Mouse (Mus musculus) hindbrain, embryonic 16.5 days (tissue): ENCODE measurements at regions not wholly inside any gene's neighbourhood (a gene's known extent, or its start where the extent isn't known, plus 50 kb on each side); places are given as distances from the start of the nearest gene placed in this dataset.

Source experiments
- ATAC-seq: fragments of 200-750 bp; cut with Nextera tagmentation; 2 replicates; pipeline ENCODE4 v1.8.0; 2017; ENCODE audit warnings: moderate TSS enrichment, moderate library complexity
- H3K27ac ChIP-seq: fragments of 300-500 bp; sonication (generic); 2 replicates; pipeline ENCODE4 v1.5.1; 2014; ENCODE audit warnings: low read depth, mild to moderate bottlenecking, control low read depth, low read length, moderate library complexity
- H3K27me3 ChIP-seq: fragments of 300-500 bp; sonication (generic); replicated peaks from 2 replicates; pipeline ENCODE4 v1.6.1; 2014; ENCODE audit warnings: low read length; ENCODE audit not compliant: control insufficient read depth, insufficient read depth
- H3K36me3 ChIP-seq: fragments of 300-500 bp; sonication (generic); 2 replicates; pipeline ENCODE4 v1.6.1; 2014; ENCODE audit warnings: mild to moderate bottlenecking, low read length, moderate library complexity, mixed read lengths; ENCODE audit not compliant: control insufficient read depth, insufficient read depth
- H3K4me1 ChIP-seq: fragments of 300-500 bp; sonication (generic); 2 replicates; pipeline ENCODE4 v1.6.1; 2014; ENCODE audit warnings: low read depth, low read length; ENCODE audit not compliant: control insufficient read depth, insufficient read depth
- H3K4me2 ChIP-seq: fragments of 300-500 bp; sonication (generic); 2 replicates; pipeline ENCODE4 v1.6.1; 2014; ENCODE audit warnings: mild to moderate bottlenecking, low read length, control low read depth, moderate library complexity
- H3K4me3 ChIP-seq: fragments of 300-500 bp; sonication (generic); 2 replicates; pipeline ENCODE4 v1.5.1; 2014; ENCODE audit warnings: mild to moderate bottlenecking, low read length, control low read depth, moderate library complexity
- H3K9ac ChIP-seq: fragments of 300-500 bp; sonication (generic); 2 replicates; pipeline ENCODE4 v1.6.1; 2014; ENCODE audit warnings: low read depth, mild to moderate bottlenecking, control low read depth, low read length, moderate library complexity
- H3K9me3 ChIP-seq: fragments of 300-500 bp; sonication (generic); 2 replicates; pipeline ENCODE4 v1.6.1; 2014; ENCODE audit warnings: mild to moderate bottlenecking, low read length, moderate library complexity; ENCODE audit not compliant: control insufficient read depth
- WGBS: fragments of 180-500 bp; shearing (Covaris S2); extraction: QIAGEN DNeasy Blood & Tissue Kit; methylation state at CpG from one replicate; pipeline ENCODE4 v1.1.7; 2014; 5-methylcytosine and 5-hydroxymethylcytosine counted together

DNA sequence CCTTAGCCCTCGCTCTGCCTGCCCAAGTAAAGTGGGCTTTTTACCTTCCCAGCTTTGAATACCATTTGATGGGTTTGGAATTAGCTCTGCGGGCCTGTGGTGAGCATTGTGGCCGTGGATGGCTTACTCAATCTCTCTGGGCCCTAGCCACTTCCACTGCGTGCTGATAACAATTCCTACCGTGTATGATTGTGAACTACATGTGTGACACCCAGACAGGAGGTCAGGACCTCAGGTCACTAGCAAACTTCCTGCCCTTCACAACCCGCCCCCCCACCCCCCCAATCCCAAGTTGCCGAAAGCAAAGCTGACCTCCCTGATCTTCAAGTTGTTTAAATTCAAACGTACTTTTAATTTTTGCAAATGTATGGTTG lies 231.9 kb downstream of the 4933412E24Rik start:
- H3K36me3 ChIP-seq = no peaks in the 10 kb centered on the region; the same call in 1 of the 2 replicates
- H3K9me3 ChIP-seq = no peaks in the 10 kb centered on the region
- H3K4me2 ChIP-seq = no peak overlapping the region
- peaks cover 14% of the 10 kb centered on the region for H3K4me1 ChIP-seq
- H3K4me3 ChIP-seq = no peak overlapping the region
- H3K9ac ChIP-seq = no peak overlapping the region
- WGBS = 49% methylated on average over 8 of the region's 8 CpGs
- H3K27ac ChIP-seq = no peak overlapping the region
- ATAC-seq = no peak
- H3K27me3 ChIP-seq = no peaks in the 10 kb centered on the region

DNA sequence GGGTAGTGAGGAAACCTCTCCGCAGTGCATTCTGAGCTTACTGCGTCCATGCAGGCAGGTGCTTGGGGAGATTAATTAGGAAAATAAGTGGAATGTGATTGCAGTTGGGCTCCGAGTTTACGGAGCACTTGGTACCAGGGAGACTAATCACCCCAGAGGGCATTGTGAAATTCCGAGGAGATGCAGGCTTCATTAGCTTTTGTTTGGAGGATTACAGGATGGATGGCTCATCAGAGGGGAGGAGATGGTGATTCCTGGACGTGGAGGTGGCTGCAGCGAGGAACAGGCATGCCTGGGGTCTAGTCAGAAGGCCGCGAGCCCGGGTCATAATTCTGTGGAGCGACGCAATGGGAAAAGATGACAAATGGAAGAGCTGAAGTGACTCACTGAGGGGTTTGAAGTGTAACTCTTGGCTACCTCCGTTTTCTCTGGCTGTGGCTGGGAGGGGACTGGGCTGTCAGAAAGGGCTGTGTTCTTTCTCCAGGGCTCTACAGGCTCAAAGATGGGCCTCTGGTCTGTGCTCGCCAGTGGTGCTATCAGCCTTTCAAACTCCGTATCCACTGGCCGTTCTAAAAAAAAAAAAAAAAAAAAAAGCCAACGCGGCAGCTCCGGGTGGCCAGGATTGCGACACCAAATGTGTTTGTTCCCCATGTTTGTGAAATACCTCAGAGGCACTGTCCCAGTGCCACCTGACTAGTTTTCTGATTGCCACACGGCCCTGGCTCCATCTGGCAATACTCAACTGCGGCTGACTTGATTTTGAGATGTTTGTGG lies 232.4 kb downstream of the 4933412E24Rik start:
- H3K27ac ChIP-seq = no peak overlapping the region
- peak; percentile 80 for ATAC-seq
- H3K4me3 ChIP-seq = no peak overlapping the region
- WGBS = 12% methylated on average over 22 of the region's 22 CpGs
- no peaks in the 10 kb centered on the region for H3K9me3 ChIP-seq
- H3K4me1 ChIP-seq = peaks cover 14% of the 10 kb centered on the region
- H3K9ac ChIP-seq = peak overlapping the region; percentile 1; the same call in 1 of the 2 replicates
- H3K27me3 ChIP-seq = no peaks in the 10 kb centered on the region
- no peaks in the 10 kb centered on the region; the same call in 1 of the 2 replicates for H3K36me3 ChIP-seq
- peak overlapping the region; percentile 32 for H3K4me2 ChIP-seq

DNA sequence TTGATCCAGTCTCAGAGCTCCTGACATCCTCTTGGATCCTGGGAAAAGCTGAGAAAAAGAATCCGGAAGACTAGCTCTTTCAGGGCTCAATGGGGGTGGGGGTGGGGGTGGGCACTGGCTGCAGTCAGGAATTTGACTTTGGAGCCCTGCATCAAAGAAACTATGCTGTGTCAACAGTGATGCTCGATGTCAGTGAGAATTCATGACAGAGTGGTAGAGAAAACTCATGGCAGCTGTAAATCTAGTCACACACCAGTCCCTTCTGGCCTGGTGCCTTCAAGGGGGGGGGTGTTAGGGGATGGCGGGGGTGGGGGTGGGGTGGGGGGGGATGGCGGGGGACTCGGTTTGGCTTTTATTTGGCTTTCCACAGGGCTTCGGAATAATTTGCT lies 233.0 kb downstream of the 4933412E24Rik start:
- H3K27ac ChIP-seq = no peak overlapping the region
- H3K36me3 ChIP-seq = no peaks in the 10 kb centered on the region; the same call in 1 of the 2 replicates
- no peaks in the 10 kb centered on the region for H3K9me3 ChIP-seq
- peak overlapping the region; percentile 32 for H3K4me2 ChIP-seq
- no peaks in the 10 kb centered on the region for H3K27me3 ChIP-seq
- no peak overlapping the region for H3K9ac ChIP-seq
- ATAC-seq = peak; percentile 30; the same call in 1 of the 2 replicates
- H3K4me3 ChIP-seq = no peak overlapping the region
- H3K4me1 ChIP-seq = peaks cover 14% of the 10 kb centered on the region
- 2% methylated on average over 6 of the region's 6 CpGs for WGBS

DNA sequence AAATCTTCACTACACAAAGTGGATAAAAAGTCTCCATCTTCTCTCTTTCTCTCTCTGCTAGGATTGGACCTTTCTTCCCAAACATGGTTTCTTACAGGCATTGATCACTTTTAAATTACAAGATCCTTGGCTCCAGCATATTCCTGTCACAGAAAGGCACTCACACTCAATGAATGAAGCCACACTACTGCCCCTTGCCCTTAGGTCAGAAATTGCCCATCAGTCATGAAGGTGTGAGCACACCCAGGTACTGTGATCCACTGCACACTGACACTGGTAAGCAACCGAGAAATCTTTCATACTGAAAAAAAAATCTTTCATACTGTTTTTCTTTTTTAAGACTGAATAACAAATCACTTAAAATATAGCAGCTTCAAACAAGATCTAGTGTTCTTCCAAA lies 235.9 kb downstream of the 4933412E24Rik start:
- no peak overlapping the region for H3K9ac ChIP-seq
- H3K4me1 ChIP-seq = peaks cover 14% of the 10 kb centered on the region
- no peaks in the 10 kb centered on the region for H3K9me3 ChIP-seq
- no peak overlapping the region for H3K4me3 ChIP-seq
- WGBS = 74% methylated on average over 1 of the region's 1 CpGs
- ATAC-seq = no peak
- H3K27me3 ChIP-seq = no peaks in the 10 kb centered on the region
- no peak overlapping the region for H3K4me2 ChIP-seq
- H3K36me3 ChIP-seq = no peaks in the 10 kb centered on the region
- no peak overlapping the region for H3K27ac ChIP-seq

DNA sequence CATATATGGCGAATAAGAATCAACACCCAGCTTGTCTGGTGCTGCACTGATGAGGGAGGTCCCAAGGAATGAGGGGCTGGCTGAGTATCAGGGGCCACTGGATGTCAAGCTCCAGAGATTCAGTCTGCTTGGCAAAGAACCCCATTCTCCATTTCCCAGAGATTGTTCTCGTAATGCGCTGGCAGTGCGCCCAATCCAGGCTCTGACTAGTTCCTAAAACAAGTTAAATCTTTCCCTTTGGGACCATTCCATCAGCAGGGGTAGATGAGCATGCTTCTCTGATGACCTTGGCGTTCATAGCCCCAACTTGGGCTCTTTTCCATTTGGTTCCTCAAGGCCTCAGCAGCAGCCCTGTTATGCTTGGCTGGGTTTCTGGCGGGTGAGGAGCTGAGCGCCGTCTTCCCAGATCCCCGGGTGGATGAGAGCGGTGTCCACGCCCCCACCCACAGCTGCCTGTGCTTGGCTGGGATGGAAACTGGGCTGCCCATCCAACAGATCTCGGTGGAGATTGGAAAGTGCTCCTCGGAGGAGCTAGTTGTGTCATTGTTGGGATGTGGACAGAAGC lies 239.0 kb downstream of the 4933412E24Rik start:
- H3K4me2 ChIP-seq = no peak overlapping the region
- no peak overlapping the region for H3K27ac ChIP-seq
- H3K4me3 ChIP-seq = no peak overlapping the region
- H3K4me1 ChIP-seq = no peaks in the 10 kb centered on the region
- H3K9ac ChIP-seq = no peak overlapping the region
- no peaks in the 10 kb centered on the region for H3K9me3 ChIP-seq
- H3K36me3 ChIP-seq = no peaks in the 10 kb centered on the region
- peak; percentile 54 for ATAC-seq
- H3K27me3 ChIP-seq = no peaks in the 10 kb centered on the region
- WGBS = 67% methylated on average over 13 of the region's 13 CpGs

DNA sequence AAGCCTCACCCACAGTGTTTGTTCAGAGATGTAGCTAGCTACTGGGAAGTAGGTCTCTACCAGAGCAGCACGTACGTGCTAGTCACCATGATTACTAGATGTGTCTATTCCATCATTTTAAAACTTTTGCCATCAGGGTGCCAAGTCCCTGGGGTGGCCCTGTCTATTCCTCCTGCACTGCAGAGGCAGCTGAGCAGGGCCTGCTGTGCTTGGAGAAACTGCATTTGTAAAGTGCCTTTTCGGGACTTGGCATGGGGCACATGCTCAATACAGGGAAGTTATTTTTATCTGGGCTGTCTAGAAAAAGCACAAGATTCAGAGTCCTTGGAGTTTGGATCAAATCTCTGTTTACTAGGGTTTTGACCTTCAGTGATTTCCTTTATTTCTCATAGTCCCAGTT lies 240.6 kb downstream of the 4933412E24Rik start:
- ATAC-seq = no peak
- no peak overlapping the region for H3K4me2 ChIP-seq
- no peak overlapping the region for H3K4me3 ChIP-seq
- no peaks in the 10 kb centered on the region for H3K27me3 ChIP-seq
- no peak overlapping the region for H3K27ac ChIP-seq
- no peak overlapping the region for H3K9ac ChIP-seq
- H3K4me1 ChIP-seq = no peaks in the 10 kb centered on the region
- H3K9me3 ChIP-seq = no peaks in the 10 kb centered on the region
- 89% methylated on average over 3 of the region's 3 CpGs for WGBS
- no peaks in the 10 kb centered on the region for H3K36me3 ChIP-seq

DNA sequence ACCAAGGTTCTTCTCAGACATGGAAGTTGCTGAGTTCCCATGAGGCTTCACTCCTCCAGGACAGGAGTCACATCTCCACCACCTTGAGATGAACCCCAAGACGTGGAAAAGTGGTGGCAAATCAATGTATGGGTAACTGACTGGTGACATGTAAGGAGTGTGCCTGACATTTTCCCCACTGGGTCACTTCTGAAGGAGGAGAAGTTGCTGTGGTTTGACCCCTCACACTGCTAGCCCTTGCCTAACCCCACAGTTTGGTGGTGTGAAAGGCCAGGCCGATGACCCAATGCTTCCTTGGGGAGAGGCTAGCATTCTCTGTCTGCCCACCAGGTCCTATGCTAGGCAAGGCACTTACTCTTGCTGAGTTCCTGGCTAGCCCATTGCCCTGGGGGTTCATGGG lies 242.4 kb downstream of the 4933412E24Rik start:
- Histone ChIP-seq H3K9me3 (no peaks in the 10 kb centered on the region), H3K27me3 (no peaks in the 10 kb centered on the region), H3K27ac (no peak overlapping the region), H3K4me1 (no peaks in the 10 kb centered on the region), H3K36me3 (no peaks in the 10 kb centered on the region), H3K9ac (no peak overlapping the region), H3K4me2 (no peak overlapping the region), H3K4me3 (no peak overlapping the region)
- WGBS = 77% methylated on average over 2 of the region's 2 CpGs
- no peak for ATAC-seq

DNA sequence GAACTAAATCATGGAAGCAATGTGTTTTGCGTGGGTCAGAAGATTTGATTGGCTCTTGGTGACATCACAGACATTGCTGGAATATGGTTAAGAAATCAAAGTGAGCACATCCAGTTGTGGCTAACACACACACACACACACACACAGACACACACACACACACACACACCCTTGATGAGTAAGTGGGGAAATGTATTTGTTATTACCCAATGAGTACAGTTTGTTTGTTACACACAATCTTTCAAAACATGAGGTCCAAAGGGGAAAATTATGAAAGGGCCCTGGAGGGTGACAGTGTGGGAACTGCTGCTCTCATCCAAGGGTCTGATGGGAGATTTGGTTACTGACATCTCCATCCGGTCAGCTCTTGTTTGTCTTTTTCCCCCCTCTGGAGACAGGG lies 243.8 kb downstream of the 4933412E24Rik start:
- Histone ChIP-seq H3K27me3 (no peaks in the 10 kb centered on the region), H3K4me2 (no peak overlapping the region), H3K4me1 (no peaks in the 10 kb centered on the region), H3K9ac (no peak overlapping the region), H3K9me3 (no peaks in the 10 kb centered on the region), H3K36me3 (no peaks in the 10 kb centered on the region), H3K27ac (no peak overlapping the region), H3K4me3 (no peak overlapping the region)
- 76% methylated on average over 2 of the region's 2 CpGs for WGBS
- ATAC-seq = no peak

DNA sequence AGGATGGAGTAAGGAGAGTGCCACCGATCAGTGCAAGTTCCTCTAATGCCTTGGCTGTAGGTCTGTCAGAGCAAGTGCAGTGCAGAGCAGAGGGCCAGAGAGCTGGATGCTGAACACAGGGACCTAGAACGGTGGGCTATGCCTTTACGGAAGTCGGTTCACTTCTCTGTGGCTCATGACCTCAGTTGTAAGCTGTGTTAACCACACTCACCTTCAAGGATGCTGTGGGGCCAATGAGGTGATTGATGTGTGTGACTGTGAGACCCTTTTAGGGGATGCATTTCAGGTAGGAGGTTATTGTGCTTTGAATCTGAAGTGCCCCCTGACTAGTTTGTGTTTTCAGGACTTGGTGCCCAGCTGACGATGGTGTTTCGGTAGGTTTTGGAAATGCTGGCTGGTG lies 254.4 kb downstream of the 4933412E24Rik start:
- 96% methylated on average over 6 of the region's 6 CpGs for WGBS
- H3K27ac ChIP-seq = no peak overlapping the region
- H3K4me2 ChIP-seq = no peak overlapping the region
- H3K36me3 ChIP-seq = no peaks in the 10 kb centered on the region
- no peak overlapping the region for H3K4me3 ChIP-seq
- no peaks in the 10 kb centered on the region for H3K27me3 ChIP-seq
- H3K9me3 ChIP-seq = no peaks in the 10 kb centered on the region
- H3K4me1 ChIP-seq = no peaks in the 10 kb centered on the region
- no peak overlapping the region for H3K9ac ChIP-seq
- no peak for ATAC-seq
